Mouse (Mus musculus): ENCODE results near the gene Enkur. TPM values are rescaled to one million over a fixed set of nuclear protein-coding genes. Genes with fewer than 3 reads are reported as not detected.

The Enkur gene
- polyA plus RNA-seq, 1 experiment from 2014 or later: 0.71 TPM

DNA sequence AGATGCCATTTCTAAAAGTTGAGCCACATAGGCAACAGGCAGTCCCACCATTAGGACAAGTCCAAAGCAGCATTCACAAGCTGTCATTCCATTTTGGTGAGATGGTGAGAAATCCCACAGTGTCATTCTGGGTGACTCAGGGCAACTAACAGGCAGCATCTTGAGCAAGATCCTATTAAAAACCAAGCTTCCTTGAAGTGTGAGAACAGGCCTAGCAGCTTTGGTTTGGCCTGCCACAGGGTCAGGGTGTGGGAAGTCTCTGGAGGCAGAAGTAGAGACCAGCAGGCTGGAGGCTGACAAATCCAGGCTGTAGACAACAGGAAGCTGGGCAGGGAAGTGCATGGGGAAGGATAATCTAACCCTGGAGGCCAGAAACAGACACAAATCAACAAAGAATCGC lies 22.4 kb downstream of the Enkur start:
- Histone ChIP-seq H3K4me2 (no peak overlapping the region), H3K9ac (no peak overlapping the region), H3K4me1 (0 out of 2 replicates have a peak, but pooled peaks cover 3% of the 10 kb centered on the region), H3K4me3 (replicated peaks) (no peak overlapping the region), H3K27me3 (no peaks in the 10 kb centered on the region), H3K36me3 (no peaks in the 10 kb centered on the region), H3K9me3 (replicated peaks) (no peaks in the 10 kb centered on the region), H3K27ac (no peak overlapping the region)
- 73% methylated on average over 1 of the region's 1 CpGs for WGBS
- ATAC-seq (replicated peaks; ENCODE audit: low FRiP score): no peak

DNA sequence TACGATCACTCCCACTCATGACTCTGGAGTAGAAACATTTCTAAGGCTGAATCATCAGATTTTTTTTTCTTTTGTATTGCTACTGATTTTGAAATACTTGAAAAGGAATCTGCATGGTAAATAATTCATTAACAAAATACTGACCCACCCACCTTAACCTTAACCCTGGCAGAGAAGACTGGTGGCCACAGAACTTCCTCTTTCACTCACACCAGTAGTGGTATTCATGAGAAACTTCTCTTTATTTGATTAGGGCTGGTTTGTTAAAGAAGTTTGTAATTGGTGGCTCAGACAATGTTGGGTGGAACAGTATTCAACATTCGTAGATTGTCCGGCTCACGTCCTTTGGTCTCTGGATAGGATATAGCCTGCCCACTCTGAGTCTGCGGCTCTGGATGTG lies 26.0 kb downstream of the Enkur start:
- no peaks in the 10 kb centered on the region for H3K27me3 ChIP-seq
- H3K4me1 ChIP-seq: no peaks in the 10 kb centered on the region
- no peaks in the 10 kb centered on the region for H3K9me3 ChIP-seq (replicated peaks)
- H3K4me3 ChIP-seq (replicated peaks): no peak overlapping the region
- H3K27ac ChIP-seq: no peak overlapping the region
- no peak for ATAC-seq (replicated peaks; ENCODE audit: low FRiP score)
- WGBS: 92% methylated on average over 5 of the region's 5 CpGs
- no peak overlapping the region for H3K9ac ChIP-seq
- no peaks in the 10 kb centered on the region for H3K36me3 ChIP-seq
- no peak overlapping the region for H3K4me2 ChIP-seq

DNA sequence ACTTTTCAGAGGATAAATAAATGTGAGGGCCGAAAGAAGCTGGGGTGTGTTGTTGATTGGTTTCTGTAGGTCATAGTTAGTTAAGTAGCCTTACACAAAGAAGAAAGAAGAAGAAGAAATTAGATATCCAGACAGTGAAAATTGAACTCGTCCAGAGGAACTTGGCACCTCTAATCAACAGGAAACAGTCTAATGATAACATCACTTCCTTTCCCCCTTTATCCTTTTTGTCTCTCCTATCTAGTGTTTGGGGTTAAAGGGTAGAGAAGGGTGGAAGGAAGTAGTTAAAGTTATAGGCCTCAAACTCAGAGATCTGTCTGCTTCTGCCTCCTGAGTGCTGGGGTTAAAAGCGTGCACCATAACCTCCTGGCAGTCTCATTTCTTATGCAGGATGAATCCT lies 32.4 kb downstream of the Enkur start:
- no peak overlapping the region for H3K4me3 ChIP-seq (replicated peaks)
- no peak overlapping the region for H3K9ac ChIP-seq
- H3K4me1 ChIP-seq: no peaks in the 10 kb centered on the region
- H3K36me3 ChIP-seq: no peaks in the 10 kb centered on the region
- no peak for ATAC-seq (replicated peaks; ENCODE audit: low FRiP score)
- no peaks in the 10 kb centered on the region for H3K27me3 ChIP-seq
- 73% methylated on average over 3 of the region's 3 CpGs for WGBS
- H3K4me2 ChIP-seq: no peak overlapping the region
- H3K27ac ChIP-seq: no peak overlapping the region
- no peaks in the 10 kb centered on the region for H3K9me3 ChIP-seq (replicated peaks)

DNA sequence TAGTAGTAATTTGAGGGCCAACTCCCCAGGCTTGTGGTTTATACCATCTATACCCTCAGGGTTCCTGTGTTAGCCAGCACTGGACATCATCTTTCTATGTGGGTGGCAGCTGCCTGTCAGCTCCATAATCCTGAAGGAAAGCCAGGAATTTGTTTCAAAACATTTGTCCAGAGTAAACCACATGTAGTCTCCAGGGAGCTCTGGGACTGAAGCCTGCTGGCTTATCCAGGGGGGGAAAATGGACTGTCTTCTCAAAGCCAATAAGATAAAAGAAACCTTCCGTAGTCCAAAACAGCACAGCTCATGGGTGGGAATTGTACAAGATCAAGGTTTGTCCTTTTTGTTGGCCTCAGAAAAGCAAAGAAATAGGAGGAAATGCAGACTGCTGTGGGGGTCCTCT lies 37.2 kb downstream of the Enkur start:
- H3K36me3 ChIP-seq: no peaks in the 10 kb centered on the region
- H3K27ac ChIP-seq: no peak overlapping the region
- 88% methylated on average over 1 of the region's 1 CpGs for WGBS
- no peak for ATAC-seq (replicated peaks; ENCODE audit: low FRiP score)
- no peak overlapping the region for H3K4me3 ChIP-seq (replicated peaks)
- H3K9me3 ChIP-seq (replicated peaks): no peaks in the 10 kb centered on the region
- no peaks in the 10 kb centered on the region for H3K4me1 ChIP-seq
- no peak overlapping the region for H3K9ac ChIP-seq
- H3K4me2 ChIP-seq: no peak overlapping the region
- no peaks in the 10 kb centered on the region for H3K27me3 ChIP-seq

DNA sequence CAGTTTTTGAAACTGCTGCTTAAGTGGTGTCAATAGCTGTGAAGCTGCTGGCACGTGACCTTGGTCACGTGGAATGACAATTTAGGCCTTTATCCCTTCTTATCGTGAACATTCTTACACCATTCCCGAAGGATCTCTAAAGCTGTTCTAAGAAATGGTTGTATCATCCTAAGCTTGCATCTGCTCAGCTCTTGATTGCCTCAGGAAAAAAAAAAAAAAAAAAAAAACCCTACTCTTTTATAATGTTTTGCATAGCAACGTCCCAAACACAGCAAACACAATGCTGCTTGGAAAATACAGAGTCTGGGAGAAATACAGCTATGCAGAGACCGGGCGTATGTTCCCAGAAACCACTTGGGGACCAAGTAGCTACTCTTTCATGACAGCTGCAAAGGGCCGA lies 40.9 kb downstream of the Enkur start:
- H3K4me2 ChIP-seq: no peak overlapping the region
- 82% methylated on average over 8 of the region's 8 CpGs for WGBS
- no peaks in the 10 kb centered on the region for H3K27me3 ChIP-seq
- no peaks in the 10 kb centered on the region for H3K9me3 ChIP-seq (replicated peaks)
- H3K4me1 ChIP-seq: no peaks in the 10 kb centered on the region
- ATAC-seq (replicated peaks; ENCODE audit: low FRiP score): no peak
- no peak overlapping the region for H3K9ac ChIP-seq
- H3K4me3 ChIP-seq (replicated peaks): no peak overlapping the region
- no peak overlapping the region for H3K27ac ChIP-seq
- no peaks in the 10 kb centered on the region for H3K36me3 ChIP-seq

DNA sequence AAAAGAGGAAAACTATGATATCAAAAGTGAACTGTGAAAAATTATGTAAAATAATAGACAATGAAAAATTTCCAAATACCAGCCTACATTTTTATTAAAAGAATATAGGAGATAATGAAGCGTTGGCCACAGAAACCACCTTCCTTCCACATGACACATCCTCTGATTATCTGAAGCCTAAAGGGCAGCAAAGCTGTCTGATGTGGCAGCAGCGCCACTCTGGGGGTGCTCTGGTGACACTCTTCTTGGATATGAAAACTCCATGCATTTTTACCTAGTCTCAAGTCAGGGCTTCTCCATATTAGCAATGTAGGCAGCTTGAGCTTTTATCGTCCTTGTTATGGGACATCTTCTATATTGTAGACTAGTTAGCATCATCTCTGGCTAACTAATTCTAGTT lies 51.7 kb downstream of the Enkur start:
- Histone ChIP-seq H3K27ac (no peak overlapping the region), H3K9me3 (replicated peaks) (no peaks in the 10 kb centered on the region), H3K4me3 (replicated peaks) (no peak overlapping the region), H3K4me1 (no peaks in the 10 kb centered on the region), H3K9ac (no peak overlapping the region), H3K36me3 (no peaks in the 10 kb centered on the region), H3K4me2 (no peak overlapping the region), H3K27me3 (no peaks in the 10 kb centered on the region)
- no peak for ATAC-seq (replicated peaks; ENCODE audit: low FRiP score)
- WGBS: 86% methylated on average over 3 of the region's 3 CpGs

DNA sequence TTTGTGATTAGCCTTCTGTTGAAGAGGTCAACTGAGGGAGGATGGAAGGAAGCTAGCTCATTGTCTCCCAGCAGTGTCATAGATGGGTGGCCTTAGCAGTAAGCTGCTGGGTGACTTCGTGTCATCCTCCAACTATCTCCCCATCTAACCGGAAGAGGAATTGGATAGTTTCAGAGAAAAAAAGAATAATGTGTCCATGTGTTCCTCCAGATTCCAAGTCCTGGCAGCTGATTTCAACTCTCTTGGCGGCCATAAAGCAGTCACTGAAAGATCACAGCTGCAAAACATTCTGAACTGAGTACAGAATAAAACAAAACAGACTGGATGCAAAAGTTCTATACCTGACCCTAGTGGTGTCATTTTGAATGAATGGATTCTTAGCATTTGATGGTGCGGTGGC lies 58.0 kb downstream of the Enkur start:
- Histone ChIP-seq H3K4me3 (replicated peaks) (no peak overlapping the region), H3K27ac (no peak overlapping the region)
- WGBS: 49% methylated on average over 4 of the region's 4 CpGs

DNA sequence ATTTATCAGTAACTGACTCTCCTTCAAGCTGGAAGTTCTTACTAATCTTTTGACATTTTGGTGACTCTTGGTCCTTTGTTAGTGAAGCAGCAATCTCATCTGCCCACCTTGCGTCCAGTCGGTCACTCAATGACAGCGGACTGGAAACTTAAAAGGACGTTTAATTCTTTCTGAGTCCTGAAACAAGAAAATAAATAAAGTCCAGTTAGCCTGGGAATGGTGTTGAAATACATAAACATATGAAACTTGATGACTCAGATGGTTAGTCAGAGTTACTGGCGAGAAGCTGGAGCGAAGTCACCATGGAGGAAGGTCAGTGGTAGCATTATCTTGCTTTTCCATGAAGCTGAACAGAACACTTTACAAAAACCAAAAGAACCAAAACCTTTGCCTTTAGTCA lies 58.7 kb downstream of the Enkur start:
- Histone ChIP-seq H3K27me3 (no peaks in the 10 kb centered on the region), H3K36me3 (no peaks in the 10 kb centered on the region), H3K4me1 (peaks cover 11% of the 10 kb centered on the region; the same call in 1 of the 2 replicates), H3K4me3 (replicated peaks) (no peak overlapping the region), H3K4me2 (no peak overlapping the region), H3K9me3 (replicated peaks) (no peaks in the 10 kb centered on the region), H3K9ac (no peak overlapping the region), H3K27ac (no peak overlapping the region)
- 80% methylated on average over 6 of the region's 6 CpGs for WGBS
- no peak for ATAC-seq (replicated peaks; ENCODE audit: low FRiP score)

More for the DNA sequence above, 58.0 kb downstream of the Enkur start:
- H3K4me2 ChIP-seq: no peak overlapping the region
- no peak for ATAC-seq (replicated peaks; ENCODE audit: low FRiP score)
- no peaks in the 10 kb centered on the region for H3K36me3 ChIP-seq
- H3K27me3 ChIP-seq: no peaks in the 10 kb centered on the region
- H3K9ac ChIP-seq: no peak overlapping the region
- no peaks in the 10 kb centered on the region for H3K9me3 ChIP-seq (replicated peaks)
- peaks cover 4% of the 10 kb centered on the region; the same call in 1 of the 2 replicates for H3K4me1 ChIP-seq

DNA sequence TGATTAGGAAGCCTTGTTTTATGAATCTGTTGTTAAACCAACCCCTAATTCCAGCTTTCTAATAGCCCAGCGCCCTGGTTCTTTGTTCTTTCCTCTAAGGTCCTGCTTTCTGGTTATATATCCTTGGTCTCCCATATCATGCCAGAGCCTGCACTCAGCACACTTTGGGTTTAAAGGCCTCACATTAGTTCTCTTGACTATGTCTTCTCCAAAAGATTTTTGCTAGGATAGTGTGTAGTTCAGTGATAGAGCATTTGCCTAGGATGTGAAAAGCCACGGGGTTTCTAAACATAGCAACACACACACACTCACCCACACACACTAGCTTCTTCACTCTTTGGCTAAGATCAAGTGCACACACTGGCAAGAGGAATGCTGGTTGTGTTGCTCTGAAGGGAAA lies 62.5 kb downstream of the Enkur start:
- H3K27ac ChIP-seq: no peak overlapping the region
- no peaks in the 10 kb centered on the region for H3K9me3 ChIP-seq (replicated peaks)
- 15% methylated on average over 2 of the region's 2 CpGs for WGBS
- H3K4me3 ChIP-seq (replicated peaks): peak overlapping the region; percentile 59
- peak overlapping the region; percentile 64; the same call in 1 of the 2 replicates for H3K9ac ChIP-seq
- peak overlapping the region; percentile 100 for H3K4me2 ChIP-seq
- no peaks in the 10 kb centered on the region for H3K27me3 ChIP-seq
- no peak; the same call in 1 of the 2 replicates for ATAC-seq (replicated peaks; ENCODE audit: low FRiP score)
- H3K36me3 ChIP-seq: no peaks in the 10 kb centered on the region
- H3K4me1 ChIP-seq: peaks cover 17% of the 10 kb centered on the region; the same call in 1 of the 2 replicates

DNA sequence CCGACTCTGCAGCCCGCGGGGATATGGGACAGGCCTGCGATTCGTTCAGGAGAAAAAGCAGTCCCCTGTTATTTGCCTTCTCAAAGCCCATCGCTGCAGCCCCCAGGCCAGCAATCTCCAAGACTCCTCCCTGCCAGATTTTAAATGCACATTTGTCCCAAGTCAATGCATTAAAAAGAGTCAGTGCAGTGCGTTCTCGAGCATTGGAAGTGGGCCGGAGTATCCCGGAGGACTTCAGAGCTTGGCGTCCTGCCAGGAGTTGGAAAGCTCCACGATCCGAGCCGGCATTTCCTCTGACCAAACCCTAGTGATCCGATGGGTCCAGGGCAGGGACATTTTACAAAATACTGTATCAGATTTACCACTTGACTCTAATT lies 63.0 kb downstream of the Enkur start:
- Histone ChIP-seq H3K27me3 (no peaks in the 10 kb centered on the region), H3K4me1 (peaks cover 17% of the 10 kb centered on the region; the same call in 1 of the 2 replicates), H3K9me3 (replicated peaks) (no peaks in the 10 kb centered on the region), H3K27ac (peak overlapping the region; percentile 64), H3K4me3 (replicated peaks) (peak overlapping the region; percentile 59), H3K36me3 (no peaks in the 10 kb centered on the region), H3K9ac (peak overlapping the region; percentile 64), H3K4me2 (peak overlapping the region; percentile 100)
- under 1% methylated on average over 15 of the region's 15 CpGs for WGBS
- ATAC-seq (replicated peaks; ENCODE audit: low FRiP score): peak; percentile 81

DNA sequence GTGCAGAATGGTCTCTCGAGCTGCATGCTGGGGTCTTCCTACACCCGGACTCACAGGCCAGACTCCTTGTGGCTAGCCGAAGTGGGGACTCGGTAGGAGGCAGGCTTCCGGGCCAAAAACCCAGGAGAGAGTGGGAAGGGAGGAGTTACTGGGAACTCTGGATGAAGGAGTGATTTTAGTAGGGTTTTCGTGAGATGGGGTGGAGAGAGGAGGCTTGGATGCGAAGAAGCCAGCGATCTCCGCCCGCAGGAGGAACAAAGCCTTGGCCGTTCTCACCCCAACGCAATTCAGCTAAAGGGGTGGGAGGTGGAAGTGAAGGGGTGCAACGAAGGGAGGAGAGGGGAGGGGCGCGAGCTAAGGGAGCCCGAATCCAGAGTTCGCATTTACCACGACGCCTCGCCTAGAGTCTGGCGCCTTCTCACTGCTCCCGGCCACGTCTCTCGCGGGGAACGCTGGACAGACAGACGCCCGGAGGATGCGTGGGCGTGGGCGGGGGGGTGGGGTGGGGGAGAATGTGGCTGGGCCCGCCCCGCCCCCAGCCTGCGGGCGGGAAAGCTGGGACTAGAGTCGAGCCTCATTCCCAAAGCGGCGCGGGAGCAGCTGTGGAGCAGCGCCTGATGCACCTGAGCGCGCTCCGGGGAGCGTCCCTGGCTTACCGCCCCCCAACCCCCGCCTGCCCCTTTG lies 63.5 kb downstream of the Enkur start:
- Histone ChIP-seq H3K27ac (peak overlapping the region; percentile 64), H3K4me3 (replicated peaks) (peak overlapping the region; percentile 59), H3K27me3 (no peaks in the 10 kb centered on the region), H3K4me1 (peaks cover 17% of the 10 kb centered on the region; the same call in 1 of the 2 replicates), H3K36me3 (no peaks in the 10 kb centered on the region), H3K9ac (peak overlapping the region; percentile 64), H3K4me2 (peak overlapping the region; percentile 100), H3K9me3 (replicated peaks) (no peaks in the 10 kb centered on the region)
- ATAC-seq (replicated peaks; ENCODE audit: low FRiP score): peak; percentile 85
- WGBS: 1% methylated on average over 31 of the region's 46 CpGs

DNA sequence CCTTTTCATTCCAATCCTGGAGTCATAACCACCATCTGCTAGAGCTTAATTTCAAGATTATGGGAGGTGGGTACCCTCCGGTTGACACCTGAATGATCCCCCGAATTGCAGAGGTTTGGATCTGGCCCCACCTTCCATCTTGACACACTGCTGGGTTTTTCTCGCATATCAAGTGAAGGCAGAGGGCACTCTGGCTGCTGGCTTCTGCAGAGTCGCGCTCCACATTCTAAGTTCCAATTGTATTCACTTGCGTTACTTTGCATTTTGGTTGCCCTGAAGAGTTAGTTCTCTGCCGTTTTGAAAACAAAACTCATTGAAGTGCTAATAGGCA lies 64.0 kb downstream of the Enkur start:
- H3K9ac ChIP-seq: peak overlapping the region; percentile 64
- H3K9me3 ChIP-seq (replicated peaks): no peaks in the 10 kb centered on the region
- H3K36me3 ChIP-seq: no peaks in the 10 kb centered on the region
- peak overlapping the region; percentile 100 for H3K4me2 ChIP-seq
- H3K27me3 ChIP-seq: no peaks in the 10 kb centered on the region
- peak overlapping the region; percentile 59 for H3K4me3 ChIP-seq (replicated peaks)
- H3K4me1 ChIP-seq: peaks cover 17% of the 10 kb centered on the region; the same call in 1 of the 2 replicates
- 18% methylated on average over 7 of the region's 7 CpGs for WGBS
- ATAC-seq (replicated peaks; ENCODE audit: low FRiP score): peak; percentile 23
- H3K27ac ChIP-seq: peak overlapping the region; percentile 64; the same call in 1 of the 2 replicates
